Mouse (Mus musculus) heart, postnatal 14 days (tissue): ENCODE results near the gene Sh3glb2. TPM values are rescaled to one million over a fixed set of nuclear protein-coding genes. Genes with fewer than 3 reads are reported as not detected.

Source experiments
- microRNA-seq, 2 experiments: library from miRNA; unstranded; fragments of <30 nt; microRNA quantifications; one replicate each; pipeline ENCODE4 v1.2.0; 2021 to 2022
- total RNA-seq, 2 experiments: library from RNA; stranded (reverse); gene quantifications; 2 replicates each; pipeline ENCODE4 v1.2.3; 2021

Sh3glb2 gene
- total RNA-seq, 2 experiments from 2014 or later = 50.6 to 56.2 TPM

Small RNA genes lying within 50 kb of the gene (microRNA-seq; reads per million reads assigned to microRNA genes)
- gene Gm47292 = 0 reads per million in 2 experiments

Other genes with a start within 250 kb of the Sh3glb2 start
- 10 to 100 TPM; 25.1 to 27.7 TPM for gene Zer1, start 234.8 kb downstream of the Sh3glb2 start, total RNA-seq
- 10 to 100 TPM; 18.8 to 19.6 TPM for gene Tbc1d13, start 225.6 kb downstream of the Sh3glb2 start, total RNA-seq
- gene Endog, start 187.8 kb downstream of the Sh3glb2 start, total RNA-seq = 10 to 100 TPM; 74.1 to 78.0 TPM
- gene Spout1, start 180.9 kb downstream of the Sh3glb2 start, total RNA-seq = 1 to 10 TPM; 5.9 to 6.3 TPM
- 10 to 100 TPM; 48.4 to 49.2 TPM for gene Kyat1, start 153.5 kb downstream of the Sh3glb2 start, total RNA-seq
- 10 to 100 TPM; 90.1 to 90.5 TPM for gene Lrrc8a, start 121.6 kb downstream of the Sh3glb2 start, total RNA-seq
- 1 to 10 TPM; 4.1 to 4.6 TPM for gene Gm28035, start 118.8 kb downstream of the Sh3glb2 start, total RNA-seq
- 10 to 100 TPM; 50.1 to 66.9 TPM for gene Phyhd1, start 93.1 kb downstream of the Sh3glb2 start, total RNA-seq
- gene Gm28038, start 78.3 kb downstream of the Sh3glb2 start, total RNA-seq = 1 to 10 TPM in 1 of 2 experiments, not detected in 1; 2.2 TPM
- gene Dolk, start 73.0 kb downstream of the Sh3glb2 start, total RNA-seq = 10 to 100 TPM; 24.5 to 24.7 TPM
- gene Nup188, start 72.9 kb downstream of the Sh3glb2 start, total RNA-seq = 10 to 100 TPM; 20.9 to 22.1 TPM
- 10 to 100 TPM; 74.7 to 80.0 TPM for gene Miga2, start 4.9 kb upstream of the Sh3glb2 start, total RNA-seq
- gene Dolpp1, start 32.9 kb upstream of the Sh3glb2 start, total RNA-seq = 10 to 100 TPM; 11.4 to 12.1 TPM
- gene Crat, start 56.5 kb upstream of the Sh3glb2 start, total RNA-seq = 100 to 1,000 TPM; 441 to 477 TPM
- gene Ptpa, start 56.7 kb upstream of the Sh3glb2 start, total RNA-seq = 100 to 1,000 TPM in 1 of 2 experiments, 10 to 100 TPM in 1; 99.1 to 109 TPM
- 1 to 10 TPM; 5.8 to 6.3 TPM for gene Ier5l, start 114.9 kb upstream of the Sh3glb2 start, total RNA-seq
- gene Cstad, start 235.7 kb upstream of the Sh3glb2 start, total RNA-seq = 1 to 10 TPM; 1.8 to 3.9 TPM